Mouse (Mus musculus) natural killer cell, adult 2 months (primary cell): ENCODE measurements around the gene Cd6.

ENCODE experiments used
- DNase-seq, 2 experiments: peaks; one replicate each; pipeline ENCODE4 v3.0.0; 2022; ENCODE audit warnings: low spot score in 2 of 2

The Cd6 gene

GRCm38 (mm10) chr19:10839010-10839892 lies 9.4 kb upstream of the Cd6 start, which contains the start of gene Slc15a3:
Slc15a3 (plus strand) TSS chr19:10839727.
- peak in 1 of 2 experiments; percentile 19 for DNase-seq

GRCm38 (mm10) chr19:10835671-10836070 lies 5.8 kb upstream of the Cd6 start:
- no peak for DNase-seq

GRCm38 (mm10) chr19:10833611-10834010 lies 3.8 kb upstream of the Cd6 start:
- DNase-seq = no peak

- DNase-seq = no peak
Measured at GRCm38 (mm10) chr19:10832030-10832429, 2.2 kb upstream of the Cd6 start.

- DNase-seq = peak; percentile 35 to 64
Measured at GRCm38 (mm10) chr19:10831424-10831823, 1.6 kb upstream of the Cd6 start.

GRCm38 (mm10) chr19:10828321-10828720 lies 1.5 kb downstream of the Cd6 start:
- no peak for DNase-seq

- no peak for DNase-seq
Measured at GRCm38 (mm10) chr19:10824061-10824460, 5.8 kb downstream of the Cd6 start.

- no peak for DNase-seq
Measured at GRCm38 (mm10) chr19:10822534-10822933, 7.3 kb downstream of the Cd6 start.

- no peak for DNase-seq
Measured at GRCm38 (mm10) chr19:10821319-10821718, 8.5 kb downstream of the Cd6 start.

- DNase-seq = no peak
Measured at GRCm38 (mm10) chr19:10818217-10818946, 11.5 kb downstream of the Cd6 start.

- DNase-seq = no peak
Measured at GRCm38 (mm10) chr19:10816462-10816861, 13.4 kb downstream of the Cd6 start.

GRCm38 (mm10) chr19:10815871-10816270 lies 14.0 kb downstream of the Cd6 start:
- DNase-seq = peak; percentile 20 to 50

GRCm38 (mm10) chr19:10813905-10814304 lies 16.0 kb downstream of the Cd6 start:
- no peak for DNase-seq

GRCm38 (mm10) chr19:10813039-10813438 lies 16.8 kb downstream of the Cd6 start:
- no peak for DNase-seq

- no peak for DNase-seq
Measured at GRCm38 (mm10) chr19:10811471-10811870, 18.4 kb downstream of the Cd6 start.

- DNase-seq = no peak
Measured at GRCm38 (mm10) chr19:10810176-10810492, 19.7 kb downstream of the Cd6 start.

GRCm38 (mm10) chr19:10809428-10810175 lies 20.3 kb downstream of the Cd6 start:
- no peak for DNase-seq

- no peak for DNase-seq
Measured at GRCm38 (mm10) chr19:10808524-10809233, 21.2 kb downstream of the Cd6 start.

- no peak for DNase-seq
Measured at GRCm38 (mm10) chr19:10805661-10806285, 24.1 kb downstream of the Cd6 start.

- no peak for DNase-seq
Measured at GRCm38 (mm10) chr19:10804850-10805660, 24.8 kb downstream of the Cd6 start.
